Mouse (Mus musculus) ES-Bruce4 (cell line): ENCODE results near the gene Pou2f2. TPM values are rescaled to one million over a fixed set of nuclear protein-coding genes. Genes with fewer than 3 reads are reported as not detected.

Source experiments
- H3K27ac ChIP-seq: 2 replicates; pipeline ENCODE4 v1.5.1; 2012; ENCODE audit warnings: low read length, inconsistent platforms; ENCODE audit not compliant: insufficient read depth
- H3K27me3 ChIP-seq: 2 replicates; pipeline ENCODE4 v1.6.1; 2012; ENCODE audit warnings: mild to moderate bottlenecking, low read length, inconsistent platforms; ENCODE audit not compliant: control insufficient read depth, poor library complexity, insufficient read depth, severe bottlenecking
- H3K36me3 ChIP-seq: 2 replicates; pipeline ENCODE4 v1.6.1; 2012; ENCODE audit warnings: inconsistent platforms, mild to moderate bottlenecking, low read length, moderate library complexity; ENCODE audit not compliant: control insufficient read depth, poor library complexity, insufficient read depth, severe bottlenecking
- H3K4me1 ChIP-seq: one replicate; pipeline ENCODE4 v1.8.1; 2011; ENCODE audit warnings: low read length; ENCODE audit not compliant: control insufficient read depth, insufficient read depth
- H3K4me3 ChIP-seq: 2 replicates; pipeline ENCODE4 v1.5.1; 2011; ENCODE audit warnings: low read depth, mild to moderate bottlenecking, low read length
- H3K9ac ChIP-seq: 2 replicates; pipeline ENCODE4 v1.6.1; 2012; ENCODE audit warnings: low read depth, mild to moderate bottlenecking, inconsistent platforms; ENCODE audit not compliant: poor library complexity, severe bottlenecking
- H3K9me3 ChIP-seq: replicated peaks from 2 replicates; pipeline ENCODE4 v1.6.1; 2012; ENCODE audit warnings: mild to moderate bottlenecking, low read length, inconsistent platforms; ENCODE audit not compliant: control insufficient read depth, poor library complexity, insufficient read depth, severe bottlenecking
- CTCF ChIP-seq: IDR thresholded peaks from one replicate; pipeline ENCODE4 v1.8.1; 2011; ENCODE audit warnings: low read depth, low read length
- EP300 ChIP-seq: IDR thresholded peaks from 2 replicates; pipeline ENCODE4 v1.6.1; 2011; ENCODE audit warnings: low read depth, low read length; ENCODE audit not compliant: insufficient read depth
- POLR2A ChIP-seq: IDR thresholded peaks from one replicate; pipeline ENCODE4 v1.8.1; 2011; ENCODE audit warnings: low read length; ENCODE audit not compliant: insufficient read depth
- polyA plus RNA-seq: library from polyadenylated mRNA; stranded (reverse); fragments of >200 nt; gene quantifications from 2 replicates; pipeline ENCODE4 v1.2.4, GENCODE M21; 2011; ENCODE audit warnings: low read depth; ENCODE audit not compliant: missing spikeins, insufficient read depth, insufficient read length

Pou2f2 gene
- polyA plus RNA-seq, 1 experiment: 1.8 TPM

- Histone ChIP-seq H3K4me1 (peaks cover 2% of the 10 kb centered on the region), H3K4me3 (no peak overlapping the region), H3K9me3 (no peaks in the 10 kb centered on the region), H3K36me3 (no peaks in the 10 kb centered on the region), H3K9ac (no peak overlapping the region), H3K27me3 (no peaks in the 10 kb centered on the region), H3K27ac (no peak overlapping the region)
- TF ChIP-seq CTCF: no peak
- no peak for TF ChIP-seq EP300
- TF ChIP-seq POLR2A: no peak
Measured at GRCm38 (mm10) chr7:25098169-25098568, 81.4 kb downstream of the Pou2f2 start.

DNA sequence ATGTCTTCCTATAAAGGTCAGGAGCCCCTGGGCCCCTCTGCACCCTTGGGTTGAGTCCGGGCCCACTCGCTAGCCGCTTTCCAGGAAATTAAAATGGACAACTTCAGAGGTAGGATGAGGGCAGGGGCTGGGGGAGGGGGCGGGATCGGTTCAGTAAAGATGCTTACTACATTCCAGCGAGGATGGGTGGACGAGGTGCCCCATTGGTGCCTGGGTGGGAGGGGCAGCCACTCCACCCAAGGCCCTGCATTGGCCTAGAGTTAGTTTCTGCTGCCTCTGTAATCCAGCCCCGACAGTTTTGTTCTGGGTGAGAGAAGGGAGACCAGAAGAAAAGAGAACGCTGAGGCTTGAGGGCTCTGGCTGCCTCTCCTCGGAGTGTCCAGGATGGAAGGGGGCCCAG is 89.7 kb downstream of the Pou2f2 start:
- H3K9me3 ChIP-seq: no peaks in the 10 kb centered on the region
- TF ChIP-seq EP300 (no peak), POLR2A (no peak), CTCF (no peak)
- H3K27me3 ChIP-seq: no peaks in the 10 kb centered on the region
- H3K36me3 ChIP-seq: no peaks in the 10 kb centered on the region
- peaks cover 4% of the 10 kb centered on the region for H3K4me1 ChIP-seq
- no peak overlapping the region for H3K4me3 ChIP-seq
- H3K9ac ChIP-seq: no peak overlapping the region
- no peak overlapping the region for H3K27ac ChIP-seq

- Histone ChIP-seq H3K9me3 (no peaks in the 10 kb centered on the region), H3K4me3 (no peak overlapping the region), H3K4me1 (peaks cover 4% of the 10 kb centered on the region), H3K27ac (no peak overlapping the region), H3K9ac (0 out of 2 replicates have a peak overlapping the region, but pooled peaks have one; percentile 5), H3K36me3 (no peaks in the 10 kb centered on the region), H3K27me3 (no peaks in the 10 kb centered on the region)
- TF ChIP-seq EP300 (no peak), POLR2A (no peak), CTCF (no peak)
Measured at GRCm38 (mm10) chr7:25088968-25089367, 90.6 kb downstream of the Pou2f2 start.

GRCm38 (mm10) chr7:25088531-25088930 is 91.0 kb downstream of the Pou2f2 start:
- Histone ChIP-seq H3K4me3 (no peak overlapping the region), H3K4me1 (peaks cover 4% of the 10 kb centered on the region), H3K9ac (0 out of 2 replicates have a peak overlapping the region, but pooled peaks have one; percentile 5), H3K9me3 (no peaks in the 10 kb centered on the region), H3K27me3 (no peaks in the 10 kb centered on the region), H3K36me3 (peaks cover 3% of the 10 kb centered on the region; the same call in 1 of the 2 replicates), H3K27ac (no peak overlapping the region)
- TF ChIP-seq POLR2A (no peak), EP300 (no peak), CTCF (no peak)

DNA sequence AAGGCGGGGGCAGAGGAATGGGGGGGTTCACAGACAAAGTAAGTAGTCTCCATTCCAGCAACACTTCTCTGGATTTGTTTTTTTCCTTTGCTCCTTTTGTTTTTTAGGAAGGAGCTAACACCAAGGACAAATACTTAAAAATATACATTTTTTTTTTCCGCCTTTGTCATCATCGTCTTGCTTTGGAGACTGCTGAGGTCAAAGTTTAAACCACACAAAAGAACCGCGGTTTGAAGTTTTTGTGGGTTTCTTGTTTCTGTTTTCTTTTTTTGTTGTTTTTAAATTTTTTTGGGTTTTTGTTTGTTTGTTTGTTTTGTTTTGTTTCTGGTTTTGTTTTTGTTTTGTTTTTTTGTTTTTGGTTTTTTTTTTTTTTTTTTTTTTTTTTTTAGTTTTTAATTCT is 91.6 kb downstream of the Pou2f2 start:
- H3K4me3 ChIP-seq: no peak overlapping the region
- H3K9ac ChIP-seq: no peak overlapping the region
- H3K9me3 ChIP-seq: no peaks in the 10 kb centered on the region
- peaks cover 7% of the 10 kb centered on the region for H3K36me3 ChIP-seq
- no peaks in the 10 kb centered on the region for H3K27me3 ChIP-seq
- H3K4me1 ChIP-seq: peaks cover 4% of the 10 kb centered on the region
- no peak for TF ChIP-seq CTCF
- no peak overlapping the region for H3K27ac ChIP-seq

- peaks cover 11% of the 10 kb centered on the region for H3K36me3 ChIP-seq
- H3K9me3 ChIP-seq: no peaks in the 10 kb centered on the region
- peaks cover 4% of the 10 kb centered on the region for H3K4me1 ChIP-seq
- no peak overlapping the region for H3K9ac ChIP-seq
- no peak overlapping the region for H3K4me3 ChIP-seq
- peak overlapping the region; percentile 56; the same call in 1 of the 2 replicates for H3K27ac ChIP-seq
- TF ChIP-seq POLR2A (no peak), CTCF (no peak), EP300 (no peak)
- H3K27me3 ChIP-seq: no peaks in the 10 kb centered on the region
Measured at GRCm38 (mm10) chr7:25087256-25087912, 92.1 kb downstream of the Pou2f2 start.
